Mouse (Mus musculus) mouse trophoblast stem cell (cell line): Measurements from ENCODE around the gene Pomp.
"Not testable (repeated sequence)": the region's sequence is repeated elsewhere in the genome, so short reads cannot be mapped to it uniquely, and the experiment has no call there.

Experiments
- in situ Hi-C, 2 experiments: fragments of 300-500 bp; cut with MseI, MboI; formaldehyde crosslinking; loops; 2 replicates in 1 of 2; 3 replicates in 1 of 2; pipeline ENCODE4 v1.15.1; 2025

Pomp gene

DNA sequence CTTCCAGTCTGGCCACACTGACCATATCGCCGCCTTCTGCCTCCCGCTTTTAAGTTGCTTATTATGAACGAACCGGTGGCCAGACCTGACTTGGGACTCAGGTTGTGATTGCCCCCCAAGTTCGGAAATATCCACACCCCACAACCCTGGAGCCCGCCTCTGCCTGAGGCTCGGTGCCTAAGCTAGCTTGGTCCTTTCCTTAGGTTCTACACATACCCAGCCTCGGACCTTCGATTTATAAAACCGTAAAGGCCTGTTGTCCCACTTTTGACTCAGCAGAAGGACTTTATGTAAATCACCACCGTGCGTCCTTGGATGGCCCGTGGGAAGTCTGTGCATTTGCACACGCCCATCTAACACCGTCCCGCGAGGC lies 199 bp upstream of the Pomp start:
- in situ Hi-C loops, result no loop called here

DNA sequence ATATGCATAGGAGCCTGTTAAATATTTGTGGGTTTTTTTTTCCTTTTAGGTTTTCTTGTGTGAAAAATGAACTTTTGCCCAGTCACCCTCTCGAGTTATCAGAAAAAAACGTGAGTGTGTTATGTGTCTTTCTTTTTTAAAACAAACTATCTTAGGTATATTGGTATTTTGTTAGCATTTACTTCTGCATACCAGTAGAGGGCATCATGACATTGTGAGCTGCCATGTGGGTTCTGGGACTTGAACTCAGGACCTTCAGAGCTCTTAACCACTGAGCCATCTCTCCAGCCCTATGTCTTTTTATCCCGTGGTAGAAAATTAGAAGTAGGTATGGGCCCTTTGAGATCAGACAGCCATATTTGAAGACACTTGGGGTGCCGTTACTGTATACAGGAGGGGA lies 8.4 kb downstream of the Pomp start:
- in situ Hi-C loops, result no loop called here

DNA sequence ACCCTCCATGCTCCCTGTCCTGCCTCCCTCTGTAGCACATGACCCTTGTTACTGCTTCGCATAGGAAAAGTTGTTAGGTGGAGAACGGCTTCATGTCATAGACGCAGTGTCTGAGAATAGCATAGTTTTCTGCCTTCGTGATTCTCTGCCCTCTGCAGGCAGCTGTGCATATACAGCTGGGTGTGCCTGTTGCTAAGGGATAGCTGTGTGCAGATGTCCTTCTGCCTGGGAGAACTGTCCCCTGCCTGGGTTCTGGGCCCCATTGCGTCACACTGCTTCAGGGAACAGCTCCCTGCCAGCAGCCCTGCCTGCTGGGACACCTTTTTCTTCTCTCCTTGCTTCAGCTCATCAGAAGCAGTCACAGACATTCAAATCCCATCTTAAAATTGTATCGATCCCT lies 9.3 kb downstream of the Pomp start:
- in situ Hi-C loops, result no loop called here

DNA sequence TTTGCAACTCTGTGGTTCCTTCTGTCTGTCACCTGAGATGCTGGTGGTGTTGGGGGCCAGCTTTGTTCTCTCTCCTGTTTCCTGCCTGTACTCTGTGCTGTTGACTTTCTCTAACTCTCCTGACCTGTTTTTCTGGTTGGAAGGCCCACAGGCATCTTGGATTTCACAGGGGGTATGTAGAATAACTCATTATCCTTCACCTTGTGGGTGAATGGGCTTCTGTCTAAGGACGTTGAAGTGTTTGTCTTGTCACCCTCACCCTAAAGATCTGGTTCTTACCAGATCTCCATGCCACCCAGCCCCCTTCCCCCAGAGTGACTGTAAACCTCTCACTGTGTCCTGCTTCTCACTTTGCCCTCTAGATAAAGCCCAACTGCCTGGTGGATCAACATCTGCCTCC lies 10.0 kb downstream of the Pomp start:
- in situ Hi-C loops, result no loop called here

DNA sequence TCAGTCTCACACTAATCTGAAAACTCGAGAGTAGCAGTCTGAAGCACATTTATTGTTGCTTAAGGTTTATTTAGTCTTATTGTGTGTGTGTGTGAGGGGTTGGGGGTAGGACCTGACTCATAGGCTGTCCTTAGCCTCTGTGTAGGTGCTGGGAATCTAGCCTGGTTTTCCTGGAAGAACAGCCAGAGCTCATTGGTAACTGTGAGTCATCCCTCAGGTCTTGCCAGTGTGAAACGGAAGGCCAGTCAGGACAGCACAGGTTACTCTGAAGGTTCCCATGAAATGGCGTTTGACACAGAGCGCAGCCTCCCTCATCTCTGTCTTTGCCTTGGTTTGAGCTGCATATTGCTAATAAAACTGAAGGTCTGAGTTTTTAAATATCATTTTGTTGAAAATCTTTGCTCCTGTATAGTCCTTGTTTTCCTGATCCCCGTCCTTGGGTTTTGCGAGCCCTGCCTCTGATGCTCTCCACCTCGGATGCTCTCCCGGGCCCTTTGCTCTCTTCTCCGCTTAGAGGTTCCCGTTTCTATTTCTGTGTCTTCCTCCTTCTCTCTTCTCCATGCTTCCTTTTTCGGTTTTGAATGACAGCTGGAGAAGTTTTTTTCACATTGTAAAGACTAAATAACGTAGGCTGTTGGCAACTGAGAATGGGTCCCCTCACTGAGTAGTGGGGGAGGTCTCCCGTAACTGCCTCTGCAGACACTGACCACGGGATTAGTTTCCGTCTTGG lies 11.0 kb downstream of the Pomp start:
- in situ Hi-C loops, result no loop called here

DNA sequence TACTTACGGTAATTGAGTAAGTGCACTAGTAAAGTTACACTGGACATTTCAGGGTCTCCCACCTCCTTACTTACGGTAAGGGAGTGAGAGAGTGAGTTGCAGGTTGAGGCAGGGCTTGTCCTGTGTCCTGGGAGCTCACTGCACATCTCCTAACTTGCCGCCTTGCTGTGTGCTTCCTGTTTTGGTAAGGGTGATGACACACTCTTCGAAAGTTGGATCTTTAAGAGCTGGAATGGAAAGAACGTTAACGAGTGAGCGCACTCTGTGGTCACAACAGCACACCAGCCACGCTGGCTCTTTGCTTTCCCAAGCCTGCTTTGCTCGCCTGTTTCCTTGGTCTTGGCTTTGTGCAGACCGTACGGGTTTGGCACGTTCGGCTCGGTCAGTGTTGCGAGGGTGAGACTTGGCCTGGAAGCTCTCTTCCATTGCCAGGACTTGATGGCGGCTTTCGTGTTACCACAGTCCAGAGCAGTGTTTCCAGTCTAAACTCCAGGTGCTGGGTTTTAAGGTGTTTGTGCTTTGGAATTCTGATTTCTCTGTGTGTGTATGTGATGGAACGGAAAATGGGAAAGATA lies 14.3 kb downstream of the Pomp start:
- in situ Hi-C loops, result no loop called here

DNA sequence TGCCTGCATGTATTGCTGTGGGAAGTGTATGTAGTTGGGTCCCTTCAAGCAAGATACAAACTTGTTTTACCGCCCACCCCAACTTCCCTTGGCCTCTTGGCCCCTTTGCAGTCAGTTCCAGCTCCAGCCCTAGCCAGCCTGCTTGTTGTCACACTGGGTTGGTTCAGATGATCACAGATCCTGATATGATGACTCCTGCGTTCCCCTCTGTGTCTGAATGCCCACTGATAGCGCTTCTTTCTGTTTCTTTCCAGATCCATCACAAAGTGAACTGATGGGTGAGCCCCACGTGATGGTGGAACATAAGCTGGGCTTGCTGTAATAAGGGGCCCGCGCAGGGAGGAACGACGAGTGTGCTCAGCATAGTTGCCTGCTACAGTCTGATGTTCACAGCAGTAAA lies 14.9 kb downstream of the Pomp start:
- in situ Hi-C loops, result no loop called here

DNA sequence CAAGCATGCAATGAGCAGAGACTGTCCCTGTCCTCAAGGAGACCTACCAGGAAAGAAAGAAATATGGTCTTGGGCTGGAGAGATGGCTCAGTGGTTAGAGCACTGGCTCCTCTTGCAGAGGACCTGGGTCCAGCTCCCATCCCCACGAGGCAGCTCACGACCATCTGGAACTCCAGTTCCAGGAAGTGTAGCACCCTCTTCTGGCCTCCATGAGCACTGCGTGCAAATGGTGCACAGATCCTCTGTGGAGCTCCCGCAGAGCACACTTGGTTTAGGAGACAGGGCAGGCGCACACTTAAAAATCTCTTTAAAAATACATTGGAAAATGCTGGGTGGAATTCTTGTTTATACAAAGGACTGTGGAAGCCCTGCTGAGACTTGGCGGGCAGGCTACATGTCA lies 17.3 kb downstream of the Pomp start:
- in situ Hi-C loops, result no loop called here

DNA sequence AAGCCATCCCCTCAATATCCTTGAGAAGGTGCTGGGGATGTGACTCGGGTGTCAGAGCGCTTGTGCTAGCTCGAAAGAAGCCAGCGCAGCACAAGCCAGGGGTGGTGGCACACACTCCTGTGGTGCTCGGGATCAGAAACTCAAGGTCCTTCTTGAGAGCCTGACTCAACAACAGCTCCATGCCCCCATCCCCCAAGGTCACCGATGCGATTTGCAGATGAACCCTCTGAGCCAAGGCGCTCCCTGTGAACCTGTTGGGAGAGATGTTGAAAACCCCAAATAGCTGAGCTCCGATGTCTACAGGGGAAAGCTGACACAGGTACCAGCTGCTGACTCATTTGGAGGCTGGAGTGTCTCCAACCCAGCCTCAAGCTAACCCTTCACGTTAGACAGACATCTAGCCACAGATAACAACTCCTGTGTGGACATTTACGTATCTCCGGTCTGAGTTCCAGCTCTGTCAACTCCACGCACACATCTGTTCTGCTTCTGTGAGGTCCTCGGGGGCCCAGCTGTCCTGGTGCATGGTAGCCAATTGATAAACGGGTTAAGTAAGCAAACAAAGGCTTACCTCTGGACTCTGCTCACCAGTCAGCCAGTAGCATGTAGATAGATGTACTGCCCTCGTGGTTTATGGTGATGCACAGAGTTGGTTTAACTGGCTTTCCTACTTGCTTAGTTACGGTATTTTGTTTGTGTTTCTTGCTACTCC lies 19.9 kb downstream of the Pomp start:
- in situ Hi-C loops, result no loop called here

DNA sequence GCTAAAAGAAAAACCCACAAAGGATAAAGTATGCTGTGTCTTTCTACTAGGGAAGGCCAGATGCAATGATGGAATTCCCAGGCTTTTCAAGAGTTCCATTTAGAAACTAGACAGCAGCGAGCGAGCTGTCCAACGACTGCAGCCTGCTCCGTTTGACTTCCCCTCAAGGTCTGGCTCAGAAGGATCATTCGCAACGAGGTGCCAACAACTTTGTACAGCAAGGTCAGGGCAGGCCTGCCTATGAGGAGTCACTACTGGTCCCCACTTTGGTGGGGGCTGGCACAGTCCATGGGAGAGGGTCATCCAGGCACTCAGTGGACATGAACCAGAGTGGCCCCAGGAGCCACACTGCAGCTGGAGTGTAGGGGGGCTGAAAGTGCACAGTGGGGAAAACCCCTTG lies 23.3 kb downstream of the Pomp start:
- in situ Hi-C loops, result no loop called here

DNA sequence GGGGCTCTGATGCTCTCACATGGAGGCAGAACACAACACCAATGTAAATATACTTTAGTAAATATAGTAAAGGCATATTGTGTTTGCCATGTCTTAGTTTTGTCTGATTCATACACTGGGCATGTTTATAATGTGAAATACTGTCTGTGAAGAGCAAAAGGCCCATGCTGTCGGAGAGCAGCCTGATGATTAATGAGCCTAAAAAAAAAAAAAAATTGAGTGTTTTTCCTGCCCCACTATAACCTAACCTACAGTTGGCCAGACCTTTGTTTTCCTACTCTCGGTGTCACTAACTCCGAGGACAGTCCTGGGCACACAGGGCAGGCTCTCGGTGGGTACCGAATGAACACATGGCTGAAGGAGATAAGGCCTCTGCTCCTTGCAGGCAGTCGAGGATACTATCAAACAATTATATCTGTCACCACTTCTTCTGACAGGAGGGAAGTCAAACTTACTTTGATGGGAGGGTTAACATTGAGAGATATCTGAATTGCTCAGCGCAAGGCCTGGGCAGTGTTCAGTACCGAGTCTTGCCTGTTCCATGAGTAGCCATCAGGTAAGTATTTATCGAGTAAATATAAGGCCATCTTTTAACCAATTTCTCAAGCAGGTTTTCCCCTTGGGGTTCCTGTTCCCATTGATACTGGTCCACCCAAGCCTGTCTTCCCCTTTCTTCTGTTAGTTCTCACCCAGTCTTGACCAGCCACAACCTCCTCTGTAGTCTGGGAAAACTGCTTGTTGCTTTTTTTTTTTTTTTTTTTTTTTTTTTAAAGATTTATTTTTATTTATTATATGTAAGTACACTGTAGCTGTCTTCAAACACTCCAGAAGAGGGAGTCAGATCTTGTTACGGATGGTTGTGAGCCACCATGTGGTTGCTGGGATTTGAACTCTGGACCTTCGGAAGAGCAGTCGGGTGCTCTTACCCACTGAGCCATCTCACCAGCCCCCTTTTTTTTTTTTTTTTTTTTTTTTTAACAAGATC lies 28.3 kb downstream of the Pomp start:
- in situ Hi-C loops, result no loop called here

DNA sequence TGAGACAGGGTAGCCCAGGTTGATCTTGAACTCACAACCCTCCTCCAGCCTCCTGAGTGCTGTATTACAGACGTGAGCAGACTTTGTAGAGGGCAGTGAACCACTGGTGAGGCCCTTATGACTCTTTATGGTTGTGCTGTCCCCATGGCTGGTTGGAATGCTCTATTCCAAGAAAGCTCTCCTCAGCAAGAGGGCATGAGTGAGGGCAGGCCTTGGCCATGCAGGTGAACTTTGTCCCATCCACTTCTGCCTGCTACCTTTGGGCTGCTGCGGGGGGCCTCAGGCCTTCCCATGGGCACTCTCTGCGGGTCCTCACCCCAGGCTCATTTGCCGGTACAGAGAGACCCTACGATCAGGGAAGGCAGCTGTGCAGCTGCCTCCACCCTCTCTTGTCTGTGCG lies 32.5 kb downstream of the Pomp start:
- in situ Hi-C loops, result no loop called here

DNA sequence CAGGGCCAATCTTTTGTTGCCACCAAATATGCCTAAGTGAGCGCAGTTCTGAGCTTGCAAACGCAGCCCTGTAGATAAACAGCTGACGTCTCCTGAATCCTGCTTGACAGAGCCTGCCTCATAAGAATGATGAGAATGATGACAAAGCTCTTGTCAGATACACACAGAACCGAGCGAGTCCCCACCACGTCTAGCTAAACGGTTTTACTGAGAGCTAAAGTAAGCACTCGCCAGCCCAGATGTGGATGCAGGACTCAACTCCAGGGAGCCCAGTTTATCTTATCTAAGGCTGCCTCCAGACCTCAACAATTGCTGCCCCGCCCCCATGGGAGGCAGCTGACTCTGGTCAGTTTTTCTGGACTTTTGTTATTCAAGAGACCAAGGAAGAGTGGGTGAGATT lies 32.9 kb downstream of the Pomp start:
- in situ Hi-C loops, result no loop called here

DNA sequence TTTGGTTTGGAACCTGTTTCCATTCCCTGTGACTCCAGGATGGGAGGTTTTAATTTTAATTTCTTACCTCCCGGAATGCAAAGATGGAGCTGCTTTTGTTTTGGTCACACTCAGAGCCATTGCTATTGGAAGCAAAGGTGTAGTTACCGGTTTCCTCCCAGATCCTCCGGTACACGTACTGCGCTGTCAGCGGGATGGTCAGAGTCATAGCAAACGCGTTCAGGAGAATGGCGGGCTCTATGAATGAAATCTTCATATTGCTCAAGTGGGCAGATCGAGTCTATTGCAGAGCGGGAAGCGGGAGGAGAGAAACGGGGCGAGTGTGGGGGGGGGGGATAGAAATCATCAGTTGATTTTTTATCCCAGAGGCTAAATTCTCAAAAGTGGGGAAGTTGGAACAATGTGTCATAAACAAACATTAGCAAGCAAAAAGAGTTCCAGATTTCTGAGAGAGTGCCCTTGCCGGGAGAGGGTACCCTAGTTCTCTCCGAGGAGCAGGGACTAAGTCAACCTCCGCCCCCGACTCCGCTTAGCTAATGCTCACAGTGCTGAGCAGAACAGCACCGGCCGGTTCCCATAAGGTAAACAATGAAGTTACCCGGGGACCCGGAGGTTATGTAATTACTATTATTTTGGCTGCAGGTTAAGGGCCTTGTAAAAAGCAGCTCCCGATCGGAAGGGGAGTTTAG lies 33.6 kb downstream of the Pomp start:
- in situ Hi-C loops, result no loop called here

DNA sequence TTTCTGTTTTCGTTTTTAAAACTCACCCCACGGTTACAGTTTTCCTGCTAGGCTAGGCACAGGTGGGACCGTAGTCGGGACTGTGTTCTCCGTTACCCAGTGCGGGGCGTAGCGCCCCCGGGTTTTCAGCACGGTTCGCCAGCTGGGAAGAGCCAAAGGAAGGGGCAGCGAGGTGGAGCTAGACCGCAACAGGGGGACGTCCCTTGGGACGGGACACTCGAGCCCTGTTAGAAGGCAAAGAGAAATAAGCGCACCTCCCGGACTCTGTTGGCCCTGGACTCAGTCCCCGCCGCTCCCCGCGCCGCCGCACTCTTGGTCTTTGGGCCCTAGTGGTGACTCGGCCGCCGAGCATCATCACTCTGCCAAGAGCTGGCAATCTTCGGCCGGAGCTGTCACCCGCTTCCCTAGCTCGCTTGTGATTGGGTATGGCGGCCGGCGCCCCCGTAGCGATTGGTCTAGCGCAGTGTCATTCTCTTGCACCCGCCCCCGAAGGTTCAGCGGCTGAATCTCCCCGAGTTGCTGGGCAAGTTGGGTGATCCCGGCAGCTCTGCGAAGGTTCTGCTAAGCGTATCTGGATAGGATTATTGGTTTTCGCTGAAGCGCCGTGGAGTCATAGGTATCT lies 34.3 kb downstream of the Pomp start, which contains the start of gene Slc46a3:
TSS of gene Slc46a3 (minus strand) at position 361 of the 622 bp plus-strand sequence.
- in situ Hi-C loops, result no loop called here

DNA sequence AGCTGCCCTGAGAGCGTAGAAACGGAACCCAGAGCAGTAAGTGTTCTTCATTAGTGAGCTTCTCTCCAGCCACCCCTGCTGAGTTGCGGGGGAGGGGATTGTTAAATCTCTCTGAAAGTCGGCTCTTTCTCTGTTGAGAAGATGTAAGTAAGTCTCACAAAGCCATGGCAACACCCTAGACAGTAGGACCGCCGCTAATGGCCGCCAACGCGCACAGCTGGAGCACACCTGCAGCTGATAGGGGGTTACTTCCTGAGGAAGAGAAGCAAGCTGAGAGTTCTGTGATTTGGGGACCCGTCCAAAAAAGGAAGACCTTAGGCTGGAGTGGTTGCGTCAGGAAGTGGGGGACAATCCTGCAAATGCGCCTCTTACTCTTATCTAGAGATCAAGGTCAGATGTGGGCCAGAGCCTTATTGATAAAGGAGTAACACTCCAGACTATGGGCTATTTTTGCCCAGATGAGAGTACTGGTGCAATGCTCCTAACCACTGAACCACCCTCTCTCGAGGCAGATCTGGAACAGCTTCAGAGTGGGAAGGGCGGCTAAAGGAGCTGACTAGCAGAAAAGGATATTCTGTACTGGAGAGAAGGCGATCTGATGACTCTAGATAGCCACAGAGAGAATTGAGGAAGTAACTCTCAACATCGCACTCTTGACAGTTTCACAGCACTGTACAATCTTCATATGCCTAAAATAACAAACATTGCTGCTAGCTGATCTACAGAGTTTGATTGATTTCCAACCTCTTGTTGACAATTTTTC lies 35.4 kb downstream of the Pomp start:
- in situ Hi-C loops, result no loop called here

DNA sequence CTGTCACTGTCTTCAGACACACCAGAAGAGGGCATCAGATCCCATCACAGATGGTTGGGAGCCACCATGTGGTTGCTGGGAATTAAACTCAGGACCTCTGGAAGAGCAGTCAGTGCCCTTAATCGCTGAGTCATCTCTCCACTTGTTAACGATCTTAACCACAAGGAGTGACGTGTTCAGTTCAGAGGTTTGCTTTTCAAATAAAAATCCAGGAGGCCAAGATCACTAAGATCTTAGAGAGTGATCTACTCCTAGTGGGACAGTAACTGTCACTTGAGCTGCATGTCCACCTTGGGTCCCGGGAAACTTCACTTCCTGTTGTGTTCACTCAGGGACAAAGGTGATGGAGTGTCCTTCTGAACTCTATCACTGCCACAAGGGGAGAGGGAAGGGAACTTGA lies 36.2 kb downstream of the Pomp start:
- in situ Hi-C loops, result not testable (repeated sequence)

DNA sequence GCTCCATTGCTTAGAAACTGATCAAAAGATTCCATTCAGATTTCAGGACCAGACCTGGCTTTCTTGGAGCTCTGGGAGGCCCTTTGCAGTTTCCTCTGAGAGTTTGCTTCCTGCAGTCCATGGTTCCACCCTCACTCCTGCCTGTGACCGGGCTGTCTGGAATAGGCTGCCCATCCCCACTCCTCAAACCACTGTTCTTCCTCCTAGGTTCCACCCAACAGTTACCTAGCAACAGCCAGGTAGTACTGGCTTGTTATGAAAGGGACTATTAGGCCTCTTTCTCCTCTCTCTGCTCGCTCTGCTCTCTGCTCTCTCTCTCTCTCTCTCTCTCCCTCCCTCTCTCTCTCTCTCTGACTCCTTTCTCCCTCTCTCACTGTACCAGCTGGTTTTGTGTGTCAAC lies 38.0 kb downstream of the Pomp start:
- in situ Hi-C loops, result no loop called here

DNA sequence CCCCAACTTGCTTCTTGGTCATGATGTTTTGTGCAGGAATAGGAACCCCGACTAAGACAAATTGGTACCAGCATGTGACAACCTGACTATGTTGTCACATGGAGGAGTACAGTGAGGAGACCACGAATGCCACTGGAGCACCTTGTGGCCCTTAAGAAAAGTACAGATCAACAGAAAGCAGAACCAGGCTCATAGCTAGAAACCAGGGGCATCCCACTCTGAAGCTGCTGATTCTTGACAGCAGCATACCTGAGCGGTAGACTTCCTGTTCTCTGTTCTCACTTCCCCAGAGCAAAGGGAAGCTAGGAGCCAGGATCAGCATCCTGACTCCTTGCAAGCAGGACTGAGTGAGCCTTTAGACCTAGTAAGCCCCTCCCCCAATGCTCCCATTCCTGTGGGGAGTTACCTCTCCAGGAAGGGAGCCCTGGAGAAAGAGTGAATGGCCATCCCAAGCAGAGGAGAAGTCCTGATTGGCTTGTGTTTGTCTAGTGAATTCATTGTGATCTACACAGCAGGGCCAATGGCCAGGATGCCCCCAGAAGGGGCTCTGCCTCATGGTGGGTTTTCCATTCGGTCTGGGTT lies 38.8 kb downstream of the Pomp start:
- in situ Hi-C loops, result no loop called here
